Mouse (Mus musculus) cerebellum, adult (tissue): ENCODE measurements around the gene Dhrs9.

Experiments
- ATAC-seq: cut with Nextera tagmentation; 2 replicates; pipeline ENCODE4 v1.9.2; 2017; ENCODE audit warnings: mild to moderate bottlenecking, moderate library complexity, mixed read lengths; ENCODE audit not compliant: insufficient number of reproducible peaks, low FRiP score, low TSS enrichment

Gene Dhrs9

GRCm38 (mm10) chr2:69415070-69415469, 34.8 kb downstream of the Dhrs9 start:
- ATAC-seq, result no peak

DNA sequence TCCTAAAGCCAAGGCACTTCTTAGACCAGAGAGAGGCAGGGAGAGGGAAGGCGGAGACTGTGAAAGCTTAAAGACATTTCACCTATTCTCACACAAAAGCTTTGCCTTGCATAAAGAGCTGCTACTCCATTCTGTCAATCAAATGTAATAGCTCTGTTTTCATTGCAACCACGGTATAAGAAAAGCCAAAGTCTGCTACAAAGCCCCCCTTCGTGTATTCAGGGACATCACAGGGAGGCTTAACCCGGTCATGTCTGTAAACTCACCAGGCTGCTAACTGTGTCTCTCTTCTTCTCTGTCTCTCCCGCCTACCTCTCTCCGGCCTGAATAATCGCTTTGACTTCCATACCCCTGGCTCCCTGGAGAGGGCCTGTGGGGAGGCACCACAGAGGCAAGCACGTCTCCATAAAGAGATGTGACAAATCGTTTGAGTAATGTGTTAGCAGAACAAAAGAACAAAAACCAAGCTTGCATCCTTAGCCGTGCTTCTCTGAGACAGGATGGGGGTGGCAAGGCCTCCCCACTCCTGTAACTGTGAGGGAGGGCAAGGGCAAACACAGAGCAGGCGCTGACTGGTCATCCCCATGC, 38.1 kb downstream of the Dhrs9 start:
- ATAC-seq, result no peak

DNA sequence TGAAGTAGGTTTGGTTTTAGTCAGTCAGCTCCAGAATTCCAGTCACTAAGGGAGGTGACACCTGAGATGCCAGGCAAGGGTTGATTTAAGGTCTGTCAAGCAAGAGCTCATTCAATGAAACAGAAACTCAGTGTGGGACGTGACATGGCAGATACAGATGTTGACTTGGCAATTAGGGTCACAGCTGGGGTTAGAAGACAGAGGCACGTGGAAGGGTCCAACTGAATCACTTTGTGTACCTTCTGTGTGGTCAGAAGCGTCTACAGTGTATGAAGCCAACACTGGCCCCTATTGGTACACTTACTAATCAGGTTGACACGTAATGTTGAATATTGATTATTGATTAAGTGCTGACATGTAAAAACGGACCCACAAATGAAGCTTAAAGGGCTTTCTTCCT, 44.6 kb downstream of the Dhrs9 start:
- no peak for ATAC-seq

DNA sequence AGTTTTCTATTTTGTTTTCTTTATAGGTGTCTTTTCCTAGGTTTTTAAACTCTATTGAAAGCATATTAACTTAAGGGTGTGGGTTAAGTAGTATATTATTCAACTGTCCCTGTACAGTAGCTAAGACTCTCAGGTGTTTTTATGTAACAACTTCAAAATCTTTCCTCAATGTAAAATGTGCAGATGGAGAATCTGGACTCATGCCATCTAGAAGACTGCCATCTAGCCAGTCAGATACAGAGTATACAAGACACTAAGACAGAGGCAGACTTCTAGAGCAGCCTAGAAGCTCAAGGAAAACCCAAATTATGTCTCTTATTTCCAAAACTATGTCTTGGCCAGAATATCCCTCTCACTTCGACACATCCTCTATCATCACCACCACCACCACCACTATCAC, 45.8 kb downstream of the Dhrs9 start:
- ATAC-seq, result no peak

- ATAC-seq, result no peak
Observed at GRCm38 (mm10) chr2:69427141-69427540, 46.9 kb downstream of the Dhrs9 start.

- peak; percentile 76 for ATAC-seq
Observed at GRCm38 (mm10) chr2:69428116-69428515, 47.9 kb downstream of the Dhrs9 start.

GRCm38 (mm10) chr2:69441656-69442055, 61.4 kb downstream of the Dhrs9 start:
- ATAC-seq, result no peak

DNA sequence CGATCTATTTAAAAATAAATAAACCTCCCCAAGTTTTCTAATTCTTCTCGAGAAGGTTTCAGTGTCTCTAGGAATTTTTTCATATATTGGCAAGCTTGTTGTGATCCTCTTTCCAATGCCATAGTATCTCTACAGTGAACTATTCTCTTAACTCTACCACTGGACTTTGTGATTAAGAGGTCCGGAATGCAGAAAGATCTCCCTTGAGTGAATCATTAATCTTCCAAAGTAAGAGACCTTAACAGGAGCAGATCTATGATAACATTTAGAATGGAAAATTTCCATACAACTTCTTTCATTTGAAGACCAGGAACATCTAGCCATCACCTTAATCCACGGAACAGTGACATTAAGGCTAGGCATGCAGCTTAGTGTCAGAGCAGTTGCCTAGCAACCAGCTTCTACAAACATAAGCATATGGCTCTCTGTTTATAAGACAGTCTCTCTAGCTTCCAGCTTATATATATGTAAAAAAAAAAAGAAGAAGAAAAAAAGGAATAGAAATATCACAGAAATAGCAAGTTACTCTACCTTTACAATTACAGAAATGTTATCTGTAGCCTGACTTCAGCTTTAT, 65.7 kb downstream of the Dhrs9 start:
- no peak for ATAC-seq

DNA sequence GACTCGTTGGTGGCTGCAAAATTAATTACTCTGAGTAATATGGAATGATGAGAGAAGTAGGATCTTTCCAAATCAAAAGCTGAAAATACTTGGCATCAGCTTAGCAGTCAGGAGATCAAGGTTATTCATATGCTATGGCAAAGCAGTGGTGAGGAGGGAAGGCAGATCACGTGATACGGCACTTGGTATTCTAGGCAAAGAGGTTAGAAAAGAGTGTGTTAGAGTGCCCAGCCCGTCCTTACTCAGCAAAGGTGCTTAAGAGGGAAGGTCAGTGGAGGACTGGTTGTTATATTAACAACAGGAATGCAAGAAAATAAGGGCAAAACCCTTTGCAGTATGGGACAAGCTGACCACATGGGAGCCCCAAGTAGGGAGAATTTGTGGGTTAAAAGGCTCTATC, 68.3 kb downstream of the Dhrs9 start:
- ATAC-seq, result no peak

DNA sequence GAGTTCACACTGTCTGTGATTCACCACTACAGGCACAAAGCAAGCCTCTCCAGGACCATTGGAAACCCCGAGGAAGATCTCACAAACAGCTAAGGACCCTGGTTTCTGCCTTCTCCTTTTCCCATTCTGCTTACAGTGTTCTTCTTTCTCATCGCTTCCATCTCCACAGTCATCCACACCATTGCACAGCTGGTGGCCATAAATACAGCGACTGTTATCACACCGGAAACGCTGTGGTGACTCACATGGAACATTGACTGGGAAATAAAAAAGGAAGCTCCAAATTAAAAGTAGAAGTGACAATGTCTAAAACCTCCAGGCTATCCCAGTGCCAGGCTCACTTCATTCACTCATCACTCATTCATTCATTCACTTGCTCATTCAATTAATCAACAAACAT, 70.9 kb downstream of the Dhrs9 start:
- no peak for ATAC-seq
